Mouse (Mus musculus) hindbrain, embryonic 11.5 days (tissue): Measurements from ENCODE around the gene Katna1. TPM values are rescaled to one million over a fixed set of nuclear protein-coding genes. Genes with fewer than 3 reads are reported as not detected.
"Not testable (repeated sequence)": the region's sequence is repeated elsewhere in the genome, so short reads cannot be mapped to it uniquely, and the experiment has no call there.

Experiments
- ATAC-seq: fragments of 200-750 bp; cut with Nextera tagmentation; 2 replicates; pipeline ENCODE4 v1.8.0; 2017; ENCODE audit warnings: mild to moderate bottlenecking, moderate TSS enrichment, moderate library complexity; ENCODE audit not compliant: low FRiP score
- DNase-seq: peaks from one replicate; pipeline ENCODE4 v3.0.0-alpha.2; 2015; ENCODE audit warnings: low spot score
- H3K27ac ChIP-seq: fragments of 300-500 bp; sonication (generic); 2 replicates; pipeline ENCODE4 v1.5.1; 2014; ENCODE audit warnings: mild to moderate bottlenecking, low read depth, low read length
- H3K27me3 ChIP-seq: fragments of 300-500 bp; sonication (generic); 2 replicates; pipeline ENCODE4 v1.6.1; 2014; ENCODE audit warnings: mild to moderate bottlenecking, low read length, moderate library complexity, mixed read lengths; ENCODE audit not compliant: control insufficient read depth, insufficient read depth
- H3K36me3 ChIP-seq: fragments of 300-500 bp; sonication (generic); 2 replicates; pipeline ENCODE4 v1.6.1; 2014; ENCODE audit warnings: mild to moderate bottlenecking, low read length, moderate library complexity, mixed read lengths; ENCODE audit not compliant: control insufficient read depth, insufficient read depth
- H3K4me1 ChIP-seq: fragments of 300-500 bp; sonication (generic); replicated peaks from 2 replicates; pipeline ENCODE4 v1.6.1; 2014; ENCODE audit warnings: low read length, mixed read lengths; ENCODE audit not compliant: control insufficient read depth, insufficient read depth
- H3K4me2 ChIP-seq: fragments of 300-500 bp; sonication (generic); replicated peaks from 2 replicates; pipeline ENCODE4 v1.6.1; 2014; ENCODE audit warnings: mild to moderate bottlenecking, low read depth, low read length
- H3K4me3 ChIP-seq: fragments of 300-500 bp; sonication (generic); 2 replicates; pipeline ENCODE4 v1.5.1; 2014; ENCODE audit warnings: low read depth, low read length
- H3K9ac ChIP-seq: fragments of 300-500 bp; sonication (generic); 2 replicates; pipeline ENCODE4 v1.6.1; 2014; ENCODE audit warnings: low read depth, low read length
- H3K9me3 ChIP-seq: fragments of 300-500 bp; sonication (generic); 2 replicates; pipeline ENCODE4 v1.6.1; 2016; ENCODE audit warnings: low read length; ENCODE audit not compliant: control insufficient read depth
- WGBS: fragments of 180-500 bp; shearing (Covaris S2); extraction: QIAGEN DNeasy Blood & Tissue Kit; methylation state at CpG from one replicate; pipeline ENCODE4 v1.1.7; 2014; 5-methylcytosine and 5-hydroxymethylcytosine counted together
- polyA plus RNA-seq: library from polyadenylated mRNA; unstranded; fragments of >200 nt; fragmentation: Nextera tagmentation; extraction: Ambion mirVana; gene quantifications from 2 replicates; pipeline ENCODE4 v1.2.1, GENCODE M21; 2014

Gene Katna1
- polyA plus RNA-seq, 1 experiment from 2014 or later = 66.5 TPM

- Histone ChIP-seq H3K4me3 (no peak overlapping the region), H3K4me1 (no peaks in the 10 kb centered on the region), H3K27me3 (no peaks in the 10 kb centered on the region), H3K9ac (no peak overlapping the region), H3K27ac (no peak overlapping the region), H3K36me3 (0 out of 2 replicates have a peak, but pooled peaks cover 8% of the 10 kb centered on the region), H3K4me2 (no peak overlapping the region), H3K9me3 (no peaks in the 10 kb centered on the region)
- WGBS = 91% methylated on average over 5 of the region's 5 CpGs
- DNase-seq (no peak), ATAC-seq (no peak)
These were observed 15.7 kb upstream of the Katna1 start for GRCm38 (mm10) chr10:7710121-7710520.

- no peaks in the 10 kb centered on the region for H3K4me1 ChIP-seq
- 0 out of 2 replicates have a peak, but pooled peaks cover 8% of the 10 kb centered on the region for H3K36me3 ChIP-seq
- H3K4me2 ChIP-seq = no peak overlapping the region
- ATAC-seq = no peak
- 95% methylated on average over 13 of the region's 13 CpGs for WGBS
- no peaks in the 10 kb centered on the region for H3K27me3 ChIP-seq
- no peak overlapping the region for H3K9ac ChIP-seq
- H3K27ac ChIP-seq = no peak overlapping the region
- no peak overlapping the region for H3K4me3 ChIP-seq
- H3K9me3 ChIP-seq = no peaks in the 10 kb centered on the region
- no peak for DNase-seq
These were observed 13.3 kb upstream of the Katna1 start for GRCm38 (mm10) chr10:7712506-7712905.

GRCm38 (mm10) chr10:7715056-7715455 lies 10.7 kb upstream of the Katna1 start:
- Histone ChIP-seq H3K27me3 (no peaks in the 10 kb centered on the region), H3K4me3 (no peak overlapping the region), H3K4me2 (no peak overlapping the region), H3K27ac (no peak overlapping the region), H3K36me3 (0 out of 2 replicates have a peak, but pooled peaks cover 6% of the 10 kb centered on the region), H3K9me3 (no peaks in the 10 kb centered on the region), H3K4me1 (no peaks in the 10 kb centered on the region), H3K9ac (no peak overlapping the region)
- ATAC-seq (no peak), DNase-seq (no peak)
- WGBS = 76% methylated on average over 7 of the region's 7 CpGs

- Histone ChIP-seq H3K9me3 (no peaks in the 10 kb centered on the region), H3K27me3 (no peaks in the 10 kb centered on the region), H3K9ac (peak overlapping the region; percentile 70), H3K36me3 (no peaks in the 10 kb centered on the region), H3K4me3 (peak overlapping the region; percentile 78), H3K4me2 (peak overlapping the region; percentile 75), H3K4me1 (no peaks in the 10 kb centered on the region), H3K27ac (0 out of 2 replicates have a peak overlapping the region, but pooled peaks have one; percentile 53)
- WGBS = 0% methylated on average over 8 of the region's 8 CpGs
- no peak for ATAC-seq
- DNase-seq = no peak
These were observed 657 bp downstream of the Katna1 start for GRCm38 (mm10) chr10:7726501-7726812.

DNA sequence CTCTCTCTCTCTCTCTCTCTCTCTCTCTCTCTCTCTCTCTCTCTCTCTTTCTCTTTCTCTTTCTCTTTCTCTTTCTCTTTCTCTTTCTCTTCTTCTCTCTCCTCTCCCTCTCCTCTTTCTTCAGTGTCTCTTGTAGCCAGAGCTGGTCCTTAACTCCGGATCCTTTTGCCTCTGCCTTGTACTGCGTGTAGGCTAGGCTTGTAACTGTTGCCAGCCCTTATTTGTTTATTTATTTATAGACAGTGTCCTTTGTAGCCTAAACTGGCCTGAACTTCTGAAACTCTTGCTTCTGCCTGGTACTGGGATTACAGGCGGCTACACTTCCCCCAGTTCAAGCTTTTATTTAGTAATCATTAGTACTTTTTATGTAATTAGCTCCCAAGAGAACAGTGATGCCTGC lies 1.2 kb downstream of the Katna1 start:
- no peak for DNase-seq
- no peaks in the 10 kb centered on the region for H3K36me3 ChIP-seq
- H3K9ac ChIP-seq = no peak overlapping the region
- H3K9me3 ChIP-seq = no peaks in the 10 kb centered on the region
- 20% methylated on average over 3 of the region's 3 CpGs for WGBS
- H3K4me2 ChIP-seq = peak overlapping the region; percentile 12; the same call in 1 of the 2 replicates
- no peak for ATAC-seq
- no peaks in the 10 kb centered on the region for H3K4me1 ChIP-seq
- H3K27me3 ChIP-seq = no peaks in the 10 kb centered on the region
- peak overlapping the region; percentile 78 for H3K4me3 ChIP-seq
- H3K27ac ChIP-seq = no peak overlapping the region

DNA sequence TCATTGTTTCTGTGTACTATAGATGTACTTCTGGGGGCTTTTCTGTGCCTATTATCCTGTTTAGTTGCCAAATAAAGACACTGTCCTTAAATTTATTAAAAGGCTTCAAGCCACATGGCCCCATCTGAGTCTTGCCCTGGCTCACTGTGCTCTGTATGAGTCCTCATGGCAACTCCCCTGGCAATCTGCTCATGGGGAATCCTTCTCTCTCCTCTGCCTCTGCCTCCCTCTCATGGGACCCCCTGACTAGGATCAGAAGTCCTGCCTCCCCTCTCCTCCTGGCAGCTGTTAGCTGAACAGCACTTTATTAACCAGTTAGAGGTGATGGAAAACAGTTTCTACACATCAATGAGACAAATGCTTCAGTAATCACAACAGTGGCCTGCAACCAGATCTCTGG lies 5.8 kb downstream of the Katna1 start:
- Histone ChIP-seq H3K36me3 (no peaks in the 10 kb centered on the region), H3K9ac (no peak overlapping the region), H3K9me3 (no peaks in the 10 kb centered on the region), H3K4me3 (no peak overlapping the region), H3K27me3 (no peaks in the 10 kb centered on the region), H3K4me2 (no peak overlapping the region), H3K27ac (no peak overlapping the region), H3K4me1 (no peaks in the 10 kb centered on the region)
- DNase-seq (no peak), ATAC-seq (no peak)

GRCm38 (mm10) chr10:7737122-7737521 lies 11.3 kb downstream of the Katna1 start:
- H3K27ac ChIP-seq = no peak overlapping the region
- H3K4me2 ChIP-seq = no peak overlapping the region
- H3K9me3 ChIP-seq = no peaks in the 10 kb centered on the region
- no peak overlapping the region for H3K9ac ChIP-seq
- no peaks in the 10 kb centered on the region for H3K36me3 ChIP-seq
- DNase-seq = no peak
- H3K27me3 ChIP-seq = no peaks in the 10 kb centered on the region
- no peak overlapping the region for H3K4me3 ChIP-seq
- ATAC-seq = no peak
- H3K4me1 ChIP-seq = no peaks in the 10 kb centered on the region

DNA sequence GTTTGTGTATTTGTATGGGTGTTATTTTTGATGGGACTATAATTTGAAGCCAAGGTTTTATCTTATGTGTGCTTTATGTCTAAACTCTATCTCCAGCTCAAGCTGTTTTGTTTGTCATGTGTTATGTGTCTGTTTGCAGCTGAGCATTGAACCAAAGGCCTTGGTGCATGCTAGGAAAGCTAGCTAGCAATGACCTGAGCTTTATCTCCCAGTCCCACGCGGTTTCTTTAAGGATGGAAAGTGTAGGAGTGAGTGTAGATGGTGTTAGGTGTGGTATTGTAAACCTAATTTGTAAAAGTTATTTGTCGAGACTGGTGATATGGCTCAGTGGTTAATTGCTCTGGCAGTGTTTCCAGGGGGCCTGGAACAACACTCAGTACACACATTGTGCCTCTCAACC lies 12.1 kb downstream of the Katna1 start:
- no peaks in the 10 kb centered on the region for H3K27me3 ChIP-seq
- WGBS = 88% methylated on average over 3 of the region's 3 CpGs
- ATAC-seq = no peak

GRCm38 (mm10) chr10:7745528-7745927 lies 19.7 kb downstream of the Katna1 start:
- H3K9me3 ChIP-seq, H3K36me3 ChIP-seq, DNase-seq, H3K27me3 ChIP-seq, ATAC-seq, H3K4me2 ChIP-seq, H3K9ac ChIP-seq, H3K4me1 ChIP-seq, H3K27ac ChIP-seq, H3K4me3 ChIP-seq: not testable (repeated sequence)
- WGBS = 97% methylated on average over 6 of the region's 6 CpGs

More for the DNA sequence above, 12.1 kb downstream of the Katna1 start:
- Histone ChIP-seq H3K27ac (no peak overlapping the region), H3K4me3 (no peak overlapping the region), H3K4me2 (no peak overlapping the region), H3K9ac (no peak overlapping the region), H3K4me1 (no peaks in the 10 kb centered on the region), H3K36me3 (0 out of 2 replicates have a peak, but pooled peaks cover 2% of the 10 kb centered on the region), H3K9me3 (no peaks in the 10 kb centered on the region)
- DNase-seq = no peak
